17 mouse cellular contexts compared by ENCODE assay signal in the genomic region with DNA sequence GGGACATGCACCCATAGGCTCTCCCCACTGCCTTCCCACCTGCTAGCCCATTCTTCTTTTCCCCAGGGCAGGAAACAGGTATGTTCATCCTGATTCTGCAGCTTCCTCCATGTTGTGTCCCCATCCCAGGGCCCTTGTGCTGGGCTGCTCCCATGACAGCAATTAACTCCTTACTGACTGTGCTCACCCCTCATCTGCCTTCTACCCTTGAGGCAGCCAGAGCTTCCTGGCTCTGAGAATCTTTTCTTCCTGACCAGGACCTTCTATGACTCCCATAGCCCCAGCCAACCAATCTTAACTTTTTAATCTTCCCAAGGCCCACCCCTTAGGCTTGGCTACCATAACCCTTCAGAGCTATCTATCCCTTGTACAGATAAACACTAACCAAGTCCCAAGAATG. TPM values are rescaled to one million over a fixed set of nuclear protein-coding genes. Genes with fewer than 3 reads are reported as not detected.
DNase-seq lines count a peak whose midpoint lies in the region; ATAC-seq and TF ChIP-seq lines count a peak whose summit lies in the region.
"Had no signal": no experiment of that assay in that cellular context is flagged by ENCODE, and none has a peak within 500 bp of the region (broad histone marks: within the 10 kb centered on the region; RNA-seq: fewer than 3 reads in every experiment).

No protein-coding gene starts in this region.

- no peak overlapping the region for H3K9ac ChIP-seq in lung, embryonic 14.5 days
- no peak overlapping the region for H3K9ac ChIP-seq in intestine, embryonic 14.5 days (ENCODE audit: low read length)
- no peak overlapping the region for H3K9ac ChIP-seq in stomach, embryonic 14.5 days (replicated peaks; ENCODE audit: low read depth, low read length)
- H3K9ac ChIP-seq: forebrain, embryonic 15.5 days; liver, postnatal 0 days had no signal

- no peak for ATAC-seq in lung, embryonic 14.5 days (ENCODE audit: insufficient read depth)
- no peak for ATAC-seq in intestine, embryonic 14.5 days (replicated peaks; ENCODE audit: low FRiP score, low TSS enrichment, low read depth)
- ATAC-seq in stomach, embryonic 14.5 days (ENCODE audit: insufficient number of reproducible peaks, insufficient read depth, low FRiP score, low read depth): no peak
- ATAC-seq: forebrain, embryonic 15.5 days; liver, postnatal 0 days had no signal

- peak; percentile 92 for DNase-seq in heart, adult 11 months
- no peak for DNase-seq in heart, adult 9 months (ENCODE audit: low spot score in 2 of 2)
- DNase-seq in lung, embryonic 14.5 days: no peak
- no peak for DNase-seq in lung, postnatal 14 days
- DNase-seq in intestine, embryonic 14.5 days (ENCODE audit: low spot score): no peak
- no peak for DNase-seq in ovary, postnatal 10 days (ENCODE audit: low spot score)
- DNase-seq in thymus, postnatal 10 days (ENCODE audit: low spot score in 2 of 2): no peak
- DNase-seq: adrenal gland, adult 8-10 months; cerebellum, adult 9-11 months; gastrocnemius, postnatal 25 days; kidney, adult 11 months; liver, postnatal 0 days; thymus, postnatal 14 days had no signal

- peak overlapping the region; percentile 98; the same call in 1 of the 2 replicates for H3K27ac ChIP-seq in lung, embryonic 14.5 days (ENCODE audit: low read depth)
- H3K27ac ChIP-seq in intestine, embryonic 14.5 days (ENCODE audit: low read depth): 0 out of 2 replicates have a peak overlapping the region, but pooled peaks have one; percentile 99
- peak overlapping the region; percentile 97; the same call in 1 of the 2 replicates for H3K27ac ChIP-seq in stomach, embryonic 14.5 days (ENCODE audit: low read length)
- H3K27ac ChIP-seq: forebrain, embryonic 15.5 days had no signal

- no peaks in the 10 kb centered on the region for H3K9me3 ChIP-seq in lung, embryonic 14.5 days (ENCODE audit: low read depth, low read length)
- no peaks in the 10 kb centered on the region for H3K9me3 ChIP-seq in intestine, embryonic 14.5 days (ENCODE audit: control insufficient read depth, low read length)
- no peaks in the 10 kb centered on the region for H3K9me3 ChIP-seq in stomach, embryonic 14.5 days (ENCODE audit: control insufficient read depth, low read depth, low read length)
- H3K9me3 ChIP-seq: forebrain, embryonic 15.5 days; midbrain, embryonic 10.5 days had no signal

- no peak for TF ChIP-seq CTCF in lung, embryonic 14.5 days (IDR thresholded peaks at IDR 0.05; ENCODE audit: low read depth)

- no peak overlapping the region for H3K4me3 ChIP-seq in lung, embryonic 14.5 days (ENCODE audit: low read depth, low read length)
- no peak overlapping the region for H3K4me3 ChIP-seq in intestine, embryonic 14.5 days (ENCODE audit: low read depth, low read length)
- H3K4me3 ChIP-seq in stomach, embryonic 14.5 days (ENCODE audit: low read depth, low read length): no peak overlapping the region
- H3K4me3 ChIP-seq: forebrain, embryonic 15.5 days; midbrain, embryonic 10.5 days had no signal

- H3K4me2 ChIP-seq in lung, embryonic 14.5 days: 0 out of 2 replicates have a peak overlapping the region, but pooled peaks have one; percentile 61
- no peak overlapping the region for H3K4me2 ChIP-seq in intestine, embryonic 14.5 days (ENCODE audit: low read length)
- 0 out of 2 replicates have a peak overlapping the region, but pooled peaks have one; percentile 70 for H3K4me2 ChIP-seq in stomach, embryonic 14.5 days (replicated peaks; ENCODE audit: low read depth, low read length)
- H3K4me2 ChIP-seq: forebrain, embryonic 15.5 days had no signal

- H3K36me3 ChIP-seq in lung, embryonic 14.5 days (ENCODE audit: insufficient read depth): peaks cover 8% of the 10 kb centered on the region; the same call in 1 of the 2 replicates
- H3K36me3 ChIP-seq in intestine, embryonic 14.5 days (ENCODE audit: control insufficient read depth, insufficient read depth, low read length): peaks cover 21% of the 10 kb centered on the region; the same call in 1 of the 2 replicates
- peaks cover 8% of the 10 kb centered on the region; the same call in 1 of the 2 replicates for H3K36me3 ChIP-seq in stomach, embryonic 14.5 days (ENCODE audit: control insufficient read depth, insufficient read depth, low read length)
- H3K36me3 ChIP-seq: forebrain, embryonic 15.5 days; midbrain, embryonic 10.5 days had no signal

- peaks cover 39% of the 10 kb centered on the region for H3K4me1 ChIP-seq in lung, embryonic 14.5 days (ENCODE audit: insufficient read depth)
- H3K4me1 ChIP-seq in intestine, embryonic 14.5 days (replicated peaks; ENCODE audit: control insufficient read depth, insufficient read depth, low read length): peaks cover 65% of the 10 kb centered on the region
- peaks cover 64% of the 10 kb centered on the region for H3K4me1 ChIP-seq in stomach, embryonic 14.5 days (ENCODE audit: control insufficient read depth, insufficient read depth, low read length)

- H3K27me3 ChIP-seq in lung, embryonic 14.5 days (ENCODE audit: insufficient read depth, low read length): no peaks in the 10 kb centered on the region
- no peaks in the 10 kb centered on the region for H3K27me3 ChIP-seq in intestine, embryonic 14.5 days (replicated peaks; ENCODE audit: control insufficient read depth, insufficient read depth, low read length)
- H3K27me3 ChIP-seq in stomach, embryonic 14.5 days (ENCODE audit: control insufficient read depth, insufficient read depth, low read length): no peaks in the 10 kb centered on the region
- H3K27me3 ChIP-seq: forebrain, embryonic 15.5 days had no signal

RNA-seq across cellular contexts. Expression of gene Lsp1, which starts 18.7 kb away (rescaled TPM):
- polyA plus RNA-seq in lung, embryonic 14.5 days (2014; fragmentation: Nextera tagmentation; extraction: Ambion mirVana): 98.0 and 99.6 TPM in 2 replicates
- 145 and 153 TPM in 2 replicates for polyA plus RNA-seq in intestine, embryonic 14.5 days (2014; fragmentation: Nextera tagmentation; extraction: Ambion mirVana)
- 194 and 211 TPM in 2 replicates for polyA plus RNA-seq in stomach, embryonic 14.5 days (2014; fragmentation: Nextera tagmentation; extraction: Ambion mirVana)

RNA-seq across cellular contexts. Expression of gene Tnnt3, which starts 19.3 kb away (rescaled TPM):
- 1.5 and 2.5 TPM in 2 replicates for polyA plus RNA-seq in lung, embryonic 14.5 days (2014; fragmentation: Nextera tagmentation; extraction: Ambion mirVana)
- polyA plus RNA-seq in intestine, embryonic 14.5 days (2014; fragmentation: Nextera tagmentation; extraction: Ambion mirVana): 1.5 and 2.4 TPM in 2 replicates
- polyA plus RNA-seq in stomach, embryonic 14.5 days (2014; fragmentation: Nextera tagmentation; extraction: Ambion mirVana): 2.2 and 2.6 TPM in 2 replicates

RNA-seq across cellular contexts. Expression of gene Tnni2, which starts 37.7 kb away (rescaled TPM):
- polyA plus RNA-seq in lung, embryonic 14.5 days (2014; fragmentation: Nextera tagmentation; extraction: Ambion mirVana): 0.86 and 1.6 TPM in 2 replicates
- 1.7 and 3.2 TPM in 2 replicates for polyA plus RNA-seq in intestine, embryonic 14.5 days (2014; fragmentation: Nextera tagmentation; extraction: Ambion mirVana)
- 4.6 and 5.8 TPM in 2 replicates for polyA plus RNA-seq in stomach, embryonic 14.5 days (2014; fragmentation: Nextera tagmentation; extraction: Ambion mirVana)

RNA-seq across cellular contexts. Expression of gene Syt8, which starts 44.7 kb away (rescaled TPM):
- polyA plus RNA-seq in lung, embryonic 14.5 days (2014; fragmentation: Nextera tagmentation; extraction: Ambion mirVana): not detected in 2 replicates
- 1.6 and 3.8 TPM in 2 replicates for polyA plus RNA-seq in intestine, embryonic 14.5 days (2014; fragmentation: Nextera tagmentation; extraction: Ambion mirVana)
- polyA plus RNA-seq in stomach, embryonic 14.5 days (2014; fragmentation: Nextera tagmentation; extraction: Ambion mirVana): 4.8 and 6.6 TPM in 2 replicates
- polyA plus RNA-seq: embryonic facial prominence, embryonic 11.5 days; forebrain, embryonic 15.5 days; liver, postnatal 0 days; midbrain, embryonic 10.5 days had no signal

RNA-seq across cellular contexts. Expression of gene Mrpl23, which starts 53.2 kb away (rescaled TPM):
- 20.3 and 31.0 TPM in 2 replicates for polyA plus RNA-seq in lung, embryonic 14.5 days (2014; fragmentation: Nextera tagmentation; extraction: Ambion mirVana)
- polyA plus RNA-seq in intestine, embryonic 14.5 days (2014; fragmentation: Nextera tagmentation; extraction: Ambion mirVana): 36.1 and 45.8 TPM in 2 replicates
- 32.6 and 35.6 TPM in 2 replicates for polyA plus RNA-seq in stomach, embryonic 14.5 days (2014; fragmentation: Nextera tagmentation; extraction: Ambion mirVana)
